Mouse (Mus musculus): ENCODE results near the gene Wtip.

DNA sequence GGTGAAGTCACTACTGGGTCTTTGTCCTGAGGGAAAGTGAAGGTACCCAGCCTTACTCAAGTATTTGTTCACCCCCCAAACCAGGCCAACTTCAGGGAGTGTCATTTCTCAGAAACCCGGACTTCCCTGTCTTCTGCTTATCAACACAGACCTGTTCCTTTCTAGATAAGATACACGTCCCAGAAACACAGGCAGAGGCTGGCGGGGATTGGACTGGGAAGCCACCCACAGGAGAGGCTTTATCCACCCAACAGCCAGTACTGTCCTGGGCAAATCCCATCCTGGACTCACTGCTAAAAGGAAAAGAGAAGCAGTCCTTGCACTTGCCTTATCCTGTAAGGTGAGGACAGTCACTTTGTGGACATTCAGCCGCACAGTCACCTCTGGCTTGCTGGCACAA lies 14.1 kb upstream of the Wtip start:
- TF ChIP-seq CTCF (IDR thresholded peaks at IDR 0.05; ENCODE audit: extremely low read depth, insufficient read depth, low read length): no peak
- no peak for TF ChIP-seq POLR2A (IDR thresholded peaks at IDR 0.05; ENCODE audit: extremely low read depth, insufficient read depth, low read length)
